Mouse (Mus musculus) cerebellum, adult 9-10 months (tissue): ENCODE results near the gene Cfap20.
"Not testable (repeated sequence)": the region's sequence is repeated elsewhere in the genome, so short reads cannot be mapped to it uniquely, and the experiment has no call there.

Experiments
- DNase-seq: peaks from one replicate; pipeline ENCODE4 v3.0.0; 2022

The Cfap20 gene

DNA sequence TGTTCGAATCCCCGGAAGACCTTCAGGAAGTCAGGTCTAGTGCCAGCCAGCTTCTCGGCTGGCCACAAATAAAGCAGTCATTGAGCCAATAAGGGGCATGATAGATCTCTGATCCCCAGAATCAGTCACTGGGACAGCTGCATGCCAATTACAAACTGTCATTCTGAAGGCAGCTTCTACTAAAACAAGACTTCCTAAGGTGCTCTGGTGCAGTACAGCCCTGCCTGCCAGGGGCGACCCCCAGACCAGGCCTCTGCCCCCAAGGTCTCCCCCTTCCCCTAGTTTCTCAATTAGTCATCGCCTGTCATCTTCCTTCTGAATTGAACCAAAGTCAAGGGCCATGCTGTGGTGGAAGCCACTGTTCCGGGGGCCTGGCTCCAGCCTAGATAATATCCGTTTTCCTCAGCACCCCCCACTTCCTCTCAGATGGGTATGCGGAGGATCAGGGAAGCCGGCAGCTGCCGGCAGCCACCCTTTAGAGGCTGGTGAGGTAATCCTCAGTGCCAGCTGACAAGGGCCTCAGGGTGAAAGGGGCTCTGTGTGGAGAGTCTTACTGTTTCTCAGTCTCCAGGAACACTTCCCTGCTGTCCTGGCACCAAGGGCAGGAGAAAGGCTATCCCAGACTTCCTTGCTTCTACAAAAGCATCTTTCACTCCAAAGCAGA is 23.2 kb downstream of the Cfap20 start:
- no peak for DNase-seq

DNA sequence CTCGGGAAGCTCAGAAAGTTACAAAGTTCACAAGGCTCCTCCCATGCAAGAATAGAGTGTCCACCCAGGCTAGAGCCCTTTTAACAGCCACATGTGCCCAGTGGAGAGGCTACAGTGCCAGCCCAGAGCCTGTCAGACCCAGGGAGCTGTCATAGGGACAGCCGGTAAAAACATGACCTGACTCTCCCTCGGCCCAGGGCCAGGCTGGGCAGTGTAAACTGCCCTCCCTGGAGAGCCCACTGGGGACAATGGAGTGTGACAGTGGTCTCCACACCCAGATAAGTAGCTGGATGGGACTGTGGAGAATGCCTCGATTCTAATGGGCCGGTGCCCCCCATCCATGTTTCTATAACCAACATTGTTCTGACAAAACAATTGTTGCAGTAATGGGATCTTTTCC is 25.2 kb downstream of the Cfap20 start:
- DNase-seq: no peak

DNA sequence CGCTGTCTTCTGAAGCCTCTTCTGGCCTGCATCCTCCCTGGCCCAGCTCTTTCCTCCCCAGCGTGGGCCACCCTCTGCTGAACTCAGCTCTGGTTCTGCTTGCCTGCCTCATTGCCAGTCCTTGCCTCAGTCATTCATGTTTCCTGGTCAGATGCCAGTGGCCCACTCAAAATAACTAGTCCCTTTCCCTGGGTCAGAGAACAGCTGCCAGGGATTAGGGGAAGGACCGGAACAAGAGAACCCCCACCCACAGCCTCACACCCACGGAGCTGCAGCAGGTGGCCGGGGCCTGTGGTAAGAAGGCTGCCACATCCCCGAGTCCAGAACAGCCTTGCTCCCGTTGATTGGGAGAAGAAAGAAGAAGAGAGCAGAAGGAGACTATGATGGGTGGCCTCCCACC is 33.6 kb downstream of the Cfap20 start:
- no peak for DNase-seq

DNA sequence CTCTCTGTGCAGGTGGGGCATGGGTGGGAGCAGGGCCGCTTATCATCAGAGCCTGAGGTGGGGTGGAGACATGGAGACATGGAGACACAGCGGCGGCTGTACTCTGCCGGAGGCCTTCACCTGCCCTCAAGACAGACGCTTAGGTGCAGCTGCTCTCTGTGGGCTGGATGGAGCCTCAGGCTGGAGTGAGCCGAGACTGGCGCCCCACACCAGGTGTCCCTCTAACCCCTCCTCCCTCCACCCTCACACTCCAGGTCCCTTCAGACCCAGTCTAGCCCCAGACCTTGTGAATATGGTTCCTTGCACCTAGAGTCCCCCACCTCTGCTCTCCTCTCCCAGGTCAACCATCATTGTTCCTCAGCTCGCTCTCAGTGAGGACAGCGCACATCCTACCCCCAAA is 35.5 kb downstream of the Cfap20 start:
- DNase-seq: no peak

DNA sequence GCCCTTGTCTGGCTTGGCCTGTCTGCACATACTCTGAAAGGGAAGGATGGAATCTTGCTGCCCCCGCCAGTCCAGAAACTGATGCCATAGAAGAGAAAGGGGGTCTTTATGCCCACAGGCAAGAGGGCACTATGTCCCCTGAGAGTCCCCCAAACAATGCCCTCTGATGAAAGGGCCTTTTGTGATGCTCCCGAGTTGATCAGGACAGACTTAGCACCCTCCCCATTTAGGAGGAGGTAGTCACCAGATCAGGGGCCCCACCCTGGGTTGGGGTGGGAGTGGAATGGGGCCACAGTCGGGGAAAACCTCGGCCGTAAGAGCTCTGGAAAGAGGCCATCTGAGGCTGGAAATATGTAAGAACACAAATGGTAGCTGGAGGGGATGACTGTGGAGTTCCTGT is 37.5 kb downstream of the Cfap20 start:
- no peak for DNase-seq

DNA sequence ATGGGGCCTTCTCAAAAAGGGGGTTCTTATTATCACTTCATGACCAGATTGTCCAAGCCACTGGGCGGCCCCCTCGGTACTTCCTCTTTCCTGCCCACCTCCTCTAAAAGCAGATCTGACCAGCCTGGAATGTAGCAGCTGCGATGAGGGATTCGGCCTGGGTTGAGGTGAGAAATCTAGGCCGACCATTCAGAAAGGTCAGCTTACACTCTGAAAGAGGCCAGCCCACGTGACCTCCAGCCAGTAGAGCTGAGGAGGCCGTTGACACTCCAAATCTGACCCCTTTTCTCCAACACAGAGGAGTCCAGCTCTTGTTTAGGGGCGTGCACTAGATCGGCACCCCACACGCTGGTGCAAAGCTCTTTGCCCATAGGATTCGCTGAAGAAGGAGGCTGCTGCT is 37.9 kb downstream of the Cfap20 start:
- DNase-seq: no peak

DNA sequence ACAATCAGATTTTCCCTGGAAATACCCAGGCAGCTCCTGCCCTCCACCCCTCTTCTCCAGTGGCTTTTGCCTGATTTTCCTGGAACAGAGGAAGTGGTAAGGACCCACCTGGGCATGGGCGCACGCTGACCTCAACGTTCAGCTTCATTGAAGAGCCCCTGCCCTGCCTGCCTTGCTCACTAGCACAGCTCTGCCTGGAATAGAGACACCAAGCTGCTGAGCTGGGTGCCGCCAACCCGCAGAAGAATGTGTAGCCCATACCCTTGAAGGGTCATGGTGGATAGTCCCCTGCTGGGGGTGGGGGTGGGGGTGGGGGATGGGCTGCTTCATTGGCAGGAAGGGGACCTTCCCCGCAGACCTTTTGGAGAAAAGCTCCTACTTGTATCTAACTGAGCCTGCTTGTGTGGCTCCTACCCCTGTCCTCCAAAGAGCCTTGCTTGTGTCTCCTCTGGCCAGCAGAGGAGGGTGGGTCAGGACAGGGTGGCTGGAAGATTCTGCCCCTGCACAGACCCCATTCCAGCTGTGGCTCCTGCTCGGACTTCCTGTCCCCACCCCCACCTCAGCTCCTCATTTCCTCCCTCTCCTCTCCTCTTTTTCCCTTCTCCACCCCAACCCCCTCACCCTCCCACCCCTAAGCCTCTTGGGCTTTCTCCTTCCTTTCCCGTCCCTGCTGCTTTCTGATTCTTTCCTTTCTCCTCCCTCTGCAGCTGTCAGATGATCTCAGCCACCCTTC is 39.3 kb downstream of the Cfap20 start:
- no peak for DNase-seq

DNA sequence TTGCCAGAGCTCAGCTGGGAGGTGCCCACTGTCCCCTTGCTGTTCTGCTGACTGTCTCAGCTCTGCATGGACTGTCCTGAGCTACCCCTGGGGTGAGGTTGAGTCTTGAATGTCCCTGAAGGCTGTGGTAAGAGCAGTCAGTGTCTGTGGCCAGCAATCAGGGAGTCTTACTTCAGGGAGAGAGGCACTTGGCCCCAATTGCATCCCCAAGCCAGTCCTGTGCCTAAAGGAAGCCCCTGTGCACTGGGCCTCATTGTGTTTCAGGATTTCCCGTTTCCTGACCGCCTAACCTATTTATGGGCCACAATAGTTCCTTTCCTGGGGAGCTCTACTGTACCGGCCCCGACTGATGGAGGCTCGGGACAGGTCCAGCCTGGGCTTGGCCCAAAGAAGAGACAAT is 42.1 kb downstream of the Cfap20 start:
- no peak for DNase-seq

DNA sequence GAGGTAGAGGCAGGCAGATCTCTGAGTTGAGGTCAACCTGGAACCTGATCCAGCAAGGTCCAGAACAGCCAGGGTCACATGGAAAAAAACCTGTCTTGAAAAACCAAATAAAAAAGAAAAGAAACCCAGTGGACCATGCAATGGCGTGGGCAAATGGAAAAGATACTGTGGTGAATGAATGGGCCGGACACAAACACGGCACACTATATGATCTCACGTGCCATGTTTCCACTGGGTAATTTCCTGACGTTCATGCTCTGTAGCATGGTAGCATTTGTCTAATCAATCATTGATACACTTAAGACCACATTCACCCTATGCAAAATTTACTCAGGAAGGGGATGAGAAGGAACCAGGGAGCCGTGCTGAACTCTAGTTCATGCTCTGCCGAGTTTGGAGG is 43.6 kb downstream of the Cfap20 start:
- no peak for DNase-seq

DNA sequence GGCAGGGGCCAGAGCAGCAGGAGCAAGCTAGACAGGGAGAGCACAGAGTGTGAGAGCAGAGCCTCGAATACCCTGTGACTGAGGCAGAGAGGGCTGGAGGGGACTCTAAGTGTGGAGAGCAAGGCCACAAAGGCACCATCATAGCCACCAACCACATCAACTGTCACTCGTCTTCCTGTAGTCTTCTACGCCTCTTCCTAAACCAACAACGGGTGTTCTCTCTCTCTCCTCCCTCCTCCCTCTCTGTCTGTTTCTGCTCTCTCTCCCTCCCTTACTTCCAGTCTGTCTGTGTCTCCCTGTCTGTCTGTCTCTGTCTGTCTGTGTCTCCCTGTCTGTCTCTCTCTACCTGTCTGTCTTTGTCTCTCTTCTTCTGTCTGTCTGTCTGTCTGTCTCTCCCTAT is 44.4 kb downstream of the Cfap20 start:
- no peak for DNase-seq

DNA sequence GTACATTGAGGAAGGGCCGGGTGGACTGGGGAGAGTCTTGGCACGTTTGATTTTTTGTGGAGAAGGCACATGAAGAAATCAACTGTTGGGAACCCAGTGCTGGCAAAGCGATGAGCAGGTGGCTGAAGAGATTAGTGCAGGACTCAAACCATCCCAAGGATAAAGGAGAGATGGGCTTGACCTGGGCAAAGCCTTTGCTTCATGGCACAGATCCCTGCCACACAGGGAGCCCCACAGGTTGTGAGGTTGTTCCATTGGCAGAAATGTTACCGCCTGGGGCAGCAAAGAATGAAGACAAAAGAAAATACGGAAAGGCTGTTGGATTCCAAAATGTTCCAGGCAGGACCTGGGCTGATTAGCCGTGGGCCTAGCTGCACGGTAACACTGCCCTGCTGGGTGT is 46.7 kb downstream of the Cfap20 start:
- no peak for DNase-seq

DNA sequence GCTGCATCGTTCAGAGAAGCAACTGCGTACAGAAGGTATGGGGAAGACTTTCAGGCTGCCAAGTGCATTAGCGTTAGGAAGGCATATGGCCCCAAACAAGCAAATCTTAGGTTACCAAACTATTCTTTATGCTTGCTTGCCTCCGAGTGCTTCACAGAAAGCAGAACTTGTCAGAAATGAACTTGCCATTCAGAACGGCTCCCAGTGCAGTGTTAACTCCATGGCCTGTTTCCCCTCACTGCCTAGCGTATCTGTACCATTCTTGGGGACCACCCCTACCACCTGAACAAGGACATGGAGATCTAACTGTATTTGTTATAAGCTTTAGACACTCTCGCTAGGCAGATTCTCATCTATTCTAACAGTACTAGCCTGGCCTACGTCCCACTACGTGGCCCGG is 47.4 kb downstream of the Cfap20 start:
- no peak for DNase-seq

DNA sequence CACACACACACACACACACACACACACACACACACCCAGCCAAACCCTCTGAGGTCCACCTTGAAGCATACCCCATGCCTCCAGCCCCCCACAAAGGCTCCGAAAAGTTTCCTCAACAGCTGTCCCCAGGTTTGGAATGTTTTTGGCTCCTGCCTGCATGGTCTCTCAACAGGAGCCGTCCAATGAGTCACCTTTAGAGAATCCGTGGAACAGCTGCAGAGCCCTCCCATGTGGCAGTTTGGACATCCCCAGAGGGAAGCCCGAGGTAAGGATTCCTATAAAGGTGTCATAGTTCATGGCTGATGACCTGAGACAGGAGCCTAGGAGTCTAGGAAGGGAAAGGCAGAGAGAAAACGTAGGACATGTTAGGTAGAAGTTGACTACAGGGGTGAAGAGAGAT is 48.6 kb downstream of the Cfap20 start:
- DNase-seq: no peak

DNA sequence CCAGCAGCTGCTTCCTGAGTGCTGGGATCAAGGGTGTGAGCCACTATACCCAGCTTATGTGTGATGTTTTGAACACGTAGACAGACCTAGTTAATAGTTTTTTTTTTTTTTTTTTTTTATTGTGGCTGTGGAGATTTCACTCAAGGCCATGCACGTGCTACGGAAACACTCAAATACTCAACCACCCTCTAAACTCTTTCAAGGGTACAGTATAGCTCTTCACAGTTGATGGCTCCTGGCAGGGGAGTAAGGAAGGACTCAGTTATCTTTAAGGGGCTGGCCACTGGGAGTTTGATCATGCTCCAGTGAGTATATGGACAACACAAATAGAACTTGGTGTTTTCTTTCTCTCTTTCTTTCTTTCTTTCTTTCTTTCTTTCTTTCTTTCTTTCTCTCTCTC is 50.2 kb downstream of the Cfap20 start:
- DNase-seq: no peak

DNA sequence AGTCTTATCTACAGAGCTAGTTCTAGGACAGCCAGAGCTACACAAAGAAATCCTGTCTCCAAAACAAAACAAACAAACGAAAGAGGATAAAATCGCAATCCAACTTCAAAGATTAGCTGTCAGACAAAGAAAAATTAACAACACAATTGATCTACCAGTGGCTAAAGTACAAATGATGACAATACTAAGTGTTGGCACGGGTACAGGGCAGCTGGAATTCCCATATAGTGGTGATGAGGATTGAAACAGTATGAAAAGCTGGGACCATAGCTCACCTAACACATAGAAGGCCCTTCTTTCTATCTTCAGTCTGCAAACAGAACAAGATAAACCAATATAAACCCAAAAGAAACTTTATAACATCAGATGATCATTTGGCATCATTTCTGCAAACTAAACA is 53.1 kb downstream of the Cfap20 start:
- no peak for DNase-seq

DNA sequence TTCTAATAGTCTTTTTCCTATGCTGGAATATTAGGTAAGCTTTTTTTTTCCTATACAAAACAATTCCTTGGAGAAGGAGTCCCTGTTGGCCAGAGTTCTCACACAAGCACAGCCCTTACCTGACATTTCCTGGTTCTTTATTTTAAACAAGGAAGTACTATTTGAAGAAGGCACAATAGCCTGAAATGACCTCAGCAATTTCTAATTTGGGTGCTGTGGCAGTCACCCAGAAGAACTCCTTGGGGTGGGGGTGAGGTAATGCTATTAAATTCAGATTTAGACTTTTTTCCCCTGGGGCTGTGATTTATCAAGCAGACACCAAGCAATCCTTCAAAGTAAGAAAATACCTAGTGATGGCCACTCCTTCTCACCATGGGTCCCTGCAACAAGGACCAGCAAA is 53.7 kb downstream of the Cfap20 start:
- no peak for DNase-seq

DNA sequence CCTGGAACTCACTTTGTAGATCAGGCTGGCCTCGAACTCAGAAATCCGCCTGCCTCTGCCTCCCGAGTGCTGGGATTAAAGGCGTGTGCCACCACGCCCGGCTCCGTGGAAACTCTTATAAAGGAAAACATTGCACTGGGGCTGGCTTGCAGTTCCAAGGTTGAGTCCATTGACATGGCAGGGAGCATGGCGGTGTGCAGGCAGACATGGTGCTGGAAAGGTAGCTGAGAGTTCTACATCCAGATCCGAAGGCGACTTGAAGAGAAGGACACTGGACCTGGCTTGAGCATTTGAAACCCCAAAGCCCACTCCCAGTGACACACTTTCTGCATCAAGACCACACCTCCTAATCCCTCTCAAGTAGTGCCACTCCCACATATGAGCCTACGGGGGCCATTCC is 55.7 kb downstream of the Cfap20 start:
- DNase-seq: not testable (repeated sequence)

DNA sequence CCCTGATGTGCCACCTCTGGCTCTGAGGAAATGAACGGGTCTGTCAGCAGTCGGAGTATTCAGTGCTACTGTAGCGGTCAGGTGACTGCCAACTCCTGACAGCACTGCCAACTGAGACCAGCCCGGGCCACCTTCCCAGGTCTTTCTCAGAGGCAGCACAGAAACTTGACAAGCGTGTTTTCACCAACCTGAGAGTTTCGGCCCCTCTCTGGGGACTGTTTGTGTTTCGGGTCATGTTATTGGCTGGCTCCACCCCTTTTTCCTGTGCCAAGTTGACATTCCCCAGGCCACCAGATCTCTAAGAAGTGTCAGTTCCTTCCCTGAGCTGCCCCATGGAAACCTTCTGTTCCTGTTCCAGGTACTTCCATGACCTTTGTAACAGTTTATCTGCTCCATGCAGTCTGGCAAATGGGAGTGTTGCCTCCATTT is 56.8 kb downstream of the Cfap20 start:
- DNase-seq: no peak

DNA sequence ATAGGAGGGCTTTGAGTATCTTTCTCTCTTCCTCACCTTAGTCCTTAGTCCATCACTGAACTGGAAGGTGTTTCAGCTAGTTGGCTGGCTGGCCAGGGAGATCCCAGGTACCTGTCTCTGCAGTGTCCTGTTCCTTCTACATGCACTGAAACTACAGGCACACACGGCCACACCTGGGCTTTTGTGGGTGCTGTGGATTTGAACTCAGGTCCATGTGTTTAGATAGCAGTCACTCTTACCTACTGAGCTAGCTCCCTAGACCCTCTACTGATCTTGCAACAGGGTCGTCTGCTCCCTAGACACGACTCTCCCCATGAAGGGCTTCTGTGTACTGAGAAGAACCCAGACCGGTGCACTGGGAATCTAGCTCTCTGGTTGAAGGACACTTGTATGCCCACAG is 57.6 kb downstream of the Cfap20 start:
- no peak for DNase-seq

DNA sequence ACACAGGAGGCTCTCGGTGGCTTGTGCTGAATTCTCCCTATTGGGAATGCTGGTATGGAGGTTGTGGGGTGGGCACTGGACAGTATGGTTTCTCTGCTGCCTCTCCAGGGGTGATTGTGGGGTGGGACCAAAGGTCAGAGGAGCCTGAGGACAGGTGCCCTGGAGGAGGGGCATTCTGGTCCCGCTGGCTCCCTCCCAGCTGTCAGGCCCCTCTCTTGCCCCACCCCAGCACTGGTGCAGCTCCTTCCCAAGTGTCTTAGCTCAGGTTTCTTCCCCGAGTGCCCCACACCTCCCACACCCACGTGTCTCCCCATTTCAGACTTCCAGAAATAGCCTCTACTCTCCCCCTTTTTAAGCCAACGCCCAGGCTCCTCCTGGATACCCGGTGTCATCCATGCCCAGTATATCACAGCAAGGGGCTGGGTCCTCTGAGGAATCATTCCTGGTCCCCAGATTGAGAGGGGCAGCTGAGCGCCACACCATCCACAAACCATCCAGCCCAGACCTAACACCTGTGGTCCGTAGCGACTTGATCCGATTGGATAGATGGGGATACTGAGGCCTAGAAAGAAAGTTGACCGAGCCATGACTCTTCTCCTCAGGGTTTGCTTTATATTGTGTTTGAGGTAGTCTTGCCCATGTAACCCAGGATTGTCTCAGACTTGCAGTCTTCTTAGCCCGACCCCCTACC is 58.2 kb downstream of the Cfap20 start:
- DNase-seq: no peak

DNA sequence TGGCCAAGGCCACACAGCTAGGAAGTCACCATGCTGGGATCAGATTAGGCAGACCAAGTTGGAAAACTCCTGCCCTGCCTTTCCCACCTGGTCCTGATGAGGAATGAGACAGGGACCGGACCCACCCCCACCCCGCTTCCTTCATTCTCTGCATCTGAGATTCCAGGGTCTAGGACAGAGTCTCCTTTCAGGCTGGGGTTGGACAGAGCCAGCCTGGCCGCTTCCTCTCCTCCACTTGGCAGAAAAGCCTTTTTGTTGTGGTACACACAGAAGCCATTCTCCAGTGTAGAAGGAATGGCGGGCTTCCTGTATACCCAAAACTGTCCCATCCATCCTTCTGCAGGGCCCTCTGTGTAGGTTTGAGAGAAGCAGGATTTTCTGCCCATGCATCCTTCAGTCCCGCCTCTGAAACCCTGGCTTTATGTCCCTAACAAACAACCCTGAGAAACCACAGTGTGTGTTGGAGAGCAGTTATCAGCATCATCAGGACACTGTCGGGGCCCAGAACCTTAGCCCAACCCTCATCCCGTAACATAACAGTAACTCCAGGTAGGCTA is 59.2 kb downstream of the Cfap20 start:
- no peak for DNase-seq

DNA sequence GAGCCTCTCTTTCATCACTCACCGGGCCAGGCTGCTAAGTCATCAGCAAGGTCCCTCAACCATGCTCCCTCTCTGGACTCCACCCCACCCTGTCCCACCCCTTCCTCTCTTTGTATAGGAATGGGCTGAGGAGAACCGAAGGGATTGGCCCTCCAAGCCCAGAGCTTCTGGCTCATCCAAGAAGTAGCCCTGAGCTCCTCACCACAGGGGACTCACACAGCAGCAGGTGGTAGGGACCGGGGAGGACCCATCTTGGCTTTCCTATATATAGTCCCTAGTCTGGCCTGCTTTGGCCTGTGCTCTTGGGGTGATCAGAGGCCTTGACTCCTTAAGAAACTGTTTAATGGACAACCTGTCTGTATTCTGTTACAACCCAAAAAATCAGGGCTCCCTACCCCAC is 60.2 kb downstream of the Cfap20 start:
- no peak for DNase-seq

DNA sequence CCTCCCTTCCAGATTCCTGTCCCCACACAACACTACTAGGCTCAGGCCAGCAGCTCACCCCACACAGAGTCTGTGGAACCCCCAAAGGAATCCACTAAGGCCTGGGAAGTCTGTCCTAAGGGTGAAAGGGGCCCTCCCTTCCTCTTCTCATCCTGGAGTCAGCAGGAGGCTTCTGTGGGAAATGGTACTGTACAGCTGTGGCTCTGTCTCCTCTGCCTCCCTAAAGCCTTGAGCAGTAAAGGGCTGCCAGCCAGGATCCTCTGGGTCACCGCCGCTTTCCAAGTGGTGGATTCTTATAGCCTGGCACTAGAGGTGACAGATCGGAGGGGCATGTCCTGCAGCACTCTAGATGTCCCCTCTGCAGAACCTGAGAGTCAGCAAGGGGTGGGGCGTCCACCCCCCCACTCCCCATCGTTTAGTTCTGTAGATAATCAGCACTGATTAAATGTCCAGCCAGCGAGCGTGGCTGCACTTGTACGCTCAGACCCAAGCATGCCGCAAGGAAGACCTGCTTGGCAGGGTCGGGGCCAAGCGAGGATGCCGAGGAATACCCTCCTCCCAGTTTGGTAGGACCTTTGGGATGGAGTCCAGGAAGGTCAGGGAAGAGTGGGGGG is 61.2 kb downstream of the Cfap20 start:
- no peak for DNase-seq
